Mouse (Mus musculus) G1E (cell line): ENCODE results near the gene Gprin3. TPM values are rescaled to one million over a fixed set of nuclear protein-coding genes. Genes with fewer than 3 reads are reported as not detected.

ENCODE experiments used
- ATAC-seq: 2 replicates; pipeline ENCODE4 v1.8.0; 2016; ENCODE audit warnings: mild to moderate bottlenecking; ENCODE audit not compliant: insufficient number of reproducible peaks, poor library complexity, low FRiP score, severe bottlenecking; ENCODE audit errors: extremely low read depth
- DNase-seq: peaks from one replicate; pipeline ENCODE4 v3.0.0; 2012; ENCODE audit warnings: low spot score
- H3K27me3 ChIP-seq: 2 replicates; pipeline ENCODE4 v1.6.1; 2012; ENCODE audit warnings: mild to moderate bottlenecking, low read length, inconsistent platforms; ENCODE audit not compliant: insufficient read depth
- H3K36me3 ChIP-seq: replicated peaks from 2 replicates; pipeline ENCODE3; 2012; ENCODE audit warnings: mild to moderate bottlenecking, inconsistent platforms
- H3K4me1 ChIP-seq: 2 replicates; pipeline ENCODE4 v1.6.1; 2012; ENCODE audit warnings: low read depth, low read length, inconsistent platforms, mixed read lengths; ENCODE audit not compliant: insufficient read depth
- H3K4me3 ChIP-seq: 2 replicates; pipeline ENCODE4 v1.5.1; 2012; ENCODE audit warnings: low read depth, mild to moderate bottlenecking, inconsistent platforms, low read length, moderate library complexity, mixed read lengths
- H3K9me3 ChIP-seq: replicated peaks from 2 replicates; pipeline ENCODE4 v1.6.1; 2012; ENCODE audit warnings: inconsistent platforms
- CTCF ChIP-seq: IDR thresholded peaks from 2 replicates; pipeline ENCODE4 v1.5.1; 2012; ENCODE audit warnings: low read depth, low read length, inconsistent platforms, mixed read lengths
- GATA1 ChIP-seq: IDR thresholded peaks from 2 replicates; pipeline ENCODE4 v1.6.1; 2012; ENCODE audit warnings: borderline replicate concordance, low read length, inconsistent platforms, mixed read lengths
- GATA2 ChIP-seq: IDR thresholded peaks from 2 replicates; pipeline ENCODE4 v1.6.1; 2012; ENCODE audit warnings: low read depth, low read length, inconsistent platforms, borderline replicate concordance
- POLR2AphosphoS5 ChIP-seq: IDR thresholded peaks from 2 replicates; pipeline ENCODE4 v1.6.1; 2012; ENCODE audit warnings: low read depth, low read length, inconsistent platforms; ENCODE audit not compliant: insufficient replicate concordance
- TAL1 ChIP-seq: conservative IDR thresholded peaks from 2 replicates; pipeline ENCODE4 v1.6.1; 2012; ENCODE audit warnings: low read depth, low read length, inconsistent platforms, mixed read lengths
- polyA plus RNA-seq: library from polyadenylated mRNA; stranded (reverse); fragments of >175 nt; gene quantifications from 2 replicates; pipeline ENCODE4 v1.2.3, GENCODE M21; 2012
- total RNA-seq, 2 experiments: library from RNA; stranded (forward) in 1 of 2; stranded (reverse) in 1 of 2; fragments of 200-1000 nt in 1 of 2; fragments of >200 nt in 1 of 2; fragmentation: Nextera tagmentation in 1 of 2; gene quantifications; 2 replicates each; pipeline ENCODE4 v1.2.3; 2014 to 2017

Gprin3 gene
- total RNA-seq (2014; fragmentation: Nextera tagmentation) (not detected in 2 replicates), total RNA-seq (2017) (0.11 TPM in 1 of 2 replicates, not detected in the other), polyA plus RNA-seq (not detected in 2 replicates)

DNA sequence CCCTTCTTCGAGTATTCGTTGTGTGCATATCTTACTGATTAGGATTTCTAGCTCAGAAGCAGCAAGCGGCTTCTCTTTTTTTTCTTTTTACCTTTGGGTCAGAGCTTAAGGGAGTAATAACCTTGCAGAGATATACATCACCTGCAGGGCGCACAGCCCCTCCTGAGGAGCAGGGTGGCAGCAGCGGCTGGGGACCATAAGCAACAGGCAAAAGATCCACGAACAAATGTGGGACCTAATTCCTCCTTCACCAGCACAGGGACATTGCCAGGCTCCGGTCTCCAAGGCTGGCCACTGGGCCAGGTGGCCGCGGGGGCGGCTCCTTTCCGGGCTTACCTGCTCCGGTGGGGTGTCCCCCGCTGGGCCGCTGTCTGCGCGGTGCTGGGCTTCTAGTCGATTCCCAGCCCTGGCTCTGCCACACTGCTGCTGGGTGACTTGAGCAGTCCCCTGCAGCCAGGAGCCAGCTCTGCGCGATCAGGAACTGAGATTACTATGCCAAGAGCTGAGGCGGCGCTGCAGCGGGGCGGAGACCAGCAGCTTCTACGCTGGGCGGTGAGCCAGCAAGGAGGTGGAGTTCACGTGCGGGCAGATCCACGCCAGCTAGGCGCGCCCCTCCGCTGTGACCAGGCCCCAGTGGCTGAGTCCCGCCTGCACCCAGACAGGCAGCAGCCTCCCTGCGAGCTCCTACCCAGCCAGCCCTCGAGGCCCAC lies at the start of gene Gprin3:
TSS of gene Gprin3 (minus strand) at position 471 of the 710 bp plus-strand sequence.
- DNase-seq (no peak), ATAC-seq (no peak)
- no peak within 1 kb of the TSS for H3K4me3 ChIP-seq
- no peaks in the 10 kb centered on the region for H3K36me3 ChIP-seq
- TF ChIP-seq TAL1 (no peak), GATA2 (no peak), POLR2AphosphoS5 (no peak), GATA1 (no peak), CTCF (no peak)
- H3K9me3 ChIP-seq = no peaks in the 10 kb centered on the region
- no peaks in the 10 kb centered on the region for H3K27me3 ChIP-seq
- no peaks in the 10 kb centered on the region for H3K4me1 ChIP-seq

DNA sequence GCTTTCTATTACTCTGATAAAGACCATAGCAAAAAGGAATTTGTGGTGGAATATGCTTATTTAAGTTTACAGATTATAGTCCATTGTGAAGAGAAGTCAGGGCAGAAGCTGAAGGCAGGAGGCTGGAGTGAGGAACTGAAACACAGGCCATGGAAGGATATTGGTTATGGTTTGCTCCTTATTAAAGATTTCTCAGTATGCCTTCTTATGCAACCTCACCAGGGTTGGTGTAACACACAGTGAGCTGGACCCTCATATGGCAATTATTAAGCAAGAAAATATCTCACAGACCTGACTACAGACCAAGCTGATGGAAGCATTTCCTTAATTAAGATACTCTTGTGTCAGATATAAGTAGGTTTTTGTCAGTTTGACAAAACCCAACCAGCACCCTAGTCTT lies 32.8 kb upstream of the Gprin3 start:
- TF ChIP-seq GATA1 (no peak), GATA2 (no peak), POLR2AphosphoS5 (no peak)
- no peaks in the 10 kb centered on the region for H3K36me3 ChIP-seq
- DNase-seq (no peak), ATAC-seq (no peak)
- no peaks in the 10 kb centered on the region for H3K4me1 ChIP-seq
- H3K27me3 ChIP-seq = no peaks in the 10 kb centered on the region
- no peaks in the 10 kb centered on the region for H3K9me3 ChIP-seq
- no peak overlapping the region for H3K4me3 ChIP-seq

DNA sequence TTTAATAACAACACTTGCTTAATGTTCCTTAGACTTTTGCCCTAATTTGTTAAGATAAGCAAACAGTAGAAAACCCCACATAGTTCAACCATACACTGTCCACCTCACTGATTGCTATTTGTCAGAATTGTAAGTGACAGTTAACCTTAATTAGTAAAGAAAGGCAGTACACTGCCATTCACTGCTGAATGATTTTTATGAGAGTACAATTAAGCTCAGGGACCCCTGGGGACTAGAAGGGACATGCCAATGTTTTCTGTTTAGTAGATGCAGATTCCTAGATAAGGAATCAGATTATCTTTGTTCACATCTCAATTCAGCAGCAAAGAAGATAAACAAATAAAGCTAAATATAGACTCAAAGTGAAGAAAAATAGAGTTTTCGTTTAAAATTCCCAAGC lies 30.0 kb upstream of the Gprin3 start:
- no peaks in the 10 kb centered on the region for H3K36me3 ChIP-seq
- H3K4me3 ChIP-seq = no peak overlapping the region
- H3K27me3 ChIP-seq = no peaks in the 10 kb centered on the region
- DNase-seq (no peak), ATAC-seq (no peak)
- no peak for TF ChIP-seq POLR2AphosphoS5
- TF ChIP-seq GATA1 = no peak
- TF ChIP-seq TAL1 = no peak
- no peak for TF ChIP-seq GATA2
- no peak for TF ChIP-seq CTCF
- no peaks in the 10 kb centered on the region for H3K9me3 ChIP-seq
- H3K4me1 ChIP-seq = no peaks in the 10 kb centered on the region

DNA sequence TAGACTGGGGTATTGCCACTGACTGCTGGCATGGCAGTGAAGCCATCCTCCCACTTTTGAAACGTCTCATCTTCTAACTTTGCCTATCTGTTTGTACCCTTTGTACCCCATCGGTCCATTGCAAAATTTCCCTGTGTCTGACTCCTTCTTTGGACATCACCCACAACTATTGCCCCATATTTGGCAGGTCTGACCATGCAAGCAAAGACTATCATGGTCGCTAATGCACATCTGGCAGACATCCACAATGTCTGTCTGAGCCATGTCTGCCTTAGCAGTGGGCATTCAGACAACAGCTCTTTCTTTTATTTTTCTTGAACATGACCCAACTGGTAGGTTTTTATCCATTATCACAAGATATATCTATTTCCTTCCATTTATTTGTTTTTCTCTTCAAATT lies 25.3 kb upstream of the Gprin3 start:
- Histone ChIP-seq H3K4me1 (no peaks in the 10 kb centered on the region), H3K4me3 (no peak overlapping the region), H3K36me3 (no peaks in the 10 kb centered on the region), H3K9me3 (no peaks in the 10 kb centered on the region), H3K27me3 (no peaks in the 10 kb centered on the region)
- no peak for DNase-seq
- ATAC-seq = no peak
- TF ChIP-seq POLR2AphosphoS5 = no peak
- TF ChIP-seq TAL1 = no peak
- TF ChIP-seq CTCF = no peak
- no peak for TF ChIP-seq GATA1
- no peak for TF ChIP-seq GATA2

DNA sequence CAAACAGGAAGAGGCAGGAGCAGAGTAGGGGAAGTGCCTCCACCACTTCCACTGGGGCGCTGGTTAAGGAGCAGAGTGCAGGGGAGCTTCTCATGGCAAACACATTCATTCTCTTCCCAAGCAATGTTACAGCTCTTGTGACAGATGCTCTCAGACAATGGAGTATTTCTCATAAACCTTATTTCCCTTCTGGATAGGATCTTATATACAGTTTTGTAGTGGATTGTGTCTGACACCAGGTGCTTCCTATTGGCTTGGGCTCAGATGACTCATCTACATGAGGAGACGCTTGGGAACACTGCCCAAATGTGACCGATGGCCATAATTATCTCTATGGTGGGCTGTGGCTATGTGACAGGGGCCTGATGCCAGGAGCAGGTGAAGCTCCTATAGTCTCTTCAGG lies 19.0 kb upstream of the Gprin3 start:
- no peaks in the 10 kb centered on the region for H3K4me1 ChIP-seq
- DNase-seq (no peak), ATAC-seq (no peak)
- H3K36me3 ChIP-seq = no peaks in the 10 kb centered on the region
- no peaks in the 10 kb centered on the region for H3K9me3 ChIP-seq
- no peaks in the 10 kb centered on the region for H3K27me3 ChIP-seq
- no peak overlapping the region for H3K4me3 ChIP-seq
- TF ChIP-seq TAL1 = no peak
- TF ChIP-seq GATA2 = no peak
- no peak for TF ChIP-seq POLR2AphosphoS5
- TF ChIP-seq CTCF = no peak
- no peak for TF ChIP-seq GATA1

DNA sequence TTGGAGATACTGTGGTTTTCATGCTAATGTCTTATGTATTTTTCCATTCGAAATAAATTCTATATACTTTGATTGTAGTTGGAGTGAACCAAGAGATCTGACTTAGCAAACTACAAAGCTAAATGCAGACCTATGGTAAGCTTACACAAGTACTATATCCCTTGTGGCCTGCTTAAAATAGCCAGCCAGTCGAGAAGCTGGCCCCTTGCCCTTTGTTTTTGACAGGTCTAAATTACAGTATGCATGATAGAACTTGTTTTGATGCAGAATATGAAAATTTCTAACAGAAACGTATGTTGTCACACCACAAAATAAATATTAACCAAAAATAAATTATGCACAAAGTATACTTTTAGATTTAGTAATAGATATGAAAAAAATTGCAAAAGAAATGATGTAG lies 9.8 kb upstream of the Gprin3 start:
- H3K27me3 ChIP-seq = no peaks in the 10 kb centered on the region
- no peak overlapping the region for H3K4me3 ChIP-seq
- TF ChIP-seq POLR2AphosphoS5 = no peak
- TF ChIP-seq TAL1 = no peak
- no peak for TF ChIP-seq CTCF
- no peak for TF ChIP-seq GATA1
- TF ChIP-seq GATA2 = no peak
- no peaks in the 10 kb centered on the region for H3K36me3 ChIP-seq
- no peaks in the 10 kb centered on the region for H3K4me1 ChIP-seq
- no peak for ATAC-seq
- no peaks in the 10 kb centered on the region for H3K9me3 ChIP-seq
- no peak for DNase-seq
